Mouse (Mus musculus) ES-Bruce4 (cell line): Measurements from ENCODE around the gene Pla2g2c.

Experiments used
- CTCF ChIP-seq: IDR thresholded peaks from one replicate; pipeline ENCODE4 v1.8.1; 2011; ENCODE audit warnings: low read depth, low read length
- POLR2A ChIP-seq: IDR thresholded peaks from one replicate; pipeline ENCODE4 v1.8.1; 2011; ENCODE audit warnings: low read length; ENCODE audit not compliant: insufficient read depth

GRCm38 (mm10) chr4:138729018-138729703, 4.6 kb downstream of the Pla2g2c start:
- TF ChIP-seq CTCF (no peak), POLR2A (no peak)
